Mouse (Mus musculus) ES-E14 (cell line): ENCODE measurements around the gene Itga6. TPM values are rescaled to one million over a fixed set of nuclear protein-coding genes. Genes with fewer than 3 reads are reported as not detected.

Experiments
- DNase-seq: peaks from one replicate; pipeline ENCODE4 v3.0.0-alpha.2; 2013; ENCODE audit warnings: low read depth, low spot score
- H3K27ac ChIP-seq: 2 replicates; pipeline ENCODE4 v1.5.1; 2012; ENCODE audit warnings: low read depth, mild to moderate bottlenecking, low read length, moderate library complexity, mixed read lengths; ENCODE audit not compliant: poor library complexity, insufficient read depth, severe bottlenecking
- H3K36me3 ChIP-seq: 2 replicates; pipeline ENCODE4 v1.6.1; 2012; ENCODE audit warnings: mild to moderate bottlenecking, low read length, moderate library complexity, mixed read lengths; ENCODE audit not compliant: control insufficient read depth, poor library complexity, insufficient read depth, severe bottlenecking
- H3K4me1 ChIP-seq, 2 experiments: fragments of 150-350 bp in 1 of 2; sonication (generic) in 1 of 2; 2 replicates each; pipeline ENCODE4 v1.6.1; 2012; ENCODE audit warnings: low read length in 2 of 2, mild to moderate bottlenecking in 1 of 2, mixed read lengths in 1 of 2; ENCODE audit not compliant: control insufficient read depth in 2 of 2, insufficient read depth in 2 of 2, poor library complexity in 1 of 2
- H3K4me3 ChIP-seq, 2 experiments: fragments of 150-350 bp in 1 of 2; sonication (generic) in 1 of 2; 2 replicates each; pipeline ENCODE4 v1.5.1; 2012; ENCODE audit warnings: low read length in 2 of 2, low read depth in 1 of 2, mild to moderate bottlenecking in 1 of 2, mixed read lengths in 1 of 2; ENCODE audit not compliant: insufficient read depth in 1 of 2, poor library complexity in 1 of 2, severe bottlenecking in 1 of 2
- H3K9ac ChIP-seq: 2 replicates; pipeline ENCODE4 v1.6.1; 2012; ENCODE audit warnings: low read depth, mild to moderate bottlenecking, low read length, mixed read lengths; ENCODE audit not compliant: poor library complexity, insufficient read depth, severe bottlenecking
- H3K9me3 ChIP-seq: fragments of 150-350 bp; sonication (generic); 2 replicates; pipeline ENCODE4 v1.6.1; 2012; ENCODE audit warnings: low read depth, mild to moderate bottlenecking, low read length; ENCODE audit not compliant: control insufficient read depth, insufficient read depth
- CHD2 ChIP-seq: IDR thresholded peaks from 2 replicates; pipeline ENCODE4 v1.6.1; 2014; ENCODE audit warnings: mild to moderate bottlenecking, low read depth, low read length, inconsistent platforms
- HCFC1 ChIP-seq: IDR thresholded peaks from 2 replicates; pipeline ENCODE4 v1.6.1; 2012; ENCODE audit warnings: low read length, inconsistent platforms, borderline replicate concordance; ENCODE audit not compliant: insufficient read depth
- MAFK ChIP-seq: IDR thresholded peaks from 2 replicates; pipeline ENCODE4 v1.6.1; 2014; ENCODE audit warnings: mild to moderate bottlenecking, low read depth, low read length, inconsistent platforms; ENCODE audit not compliant: insufficient read depth
- ZC3H11A ChIP-seq: IDR thresholded peaks from 2 replicates; pipeline ENCODE4 v1.6.1; 2012; ENCODE audit warnings: low read depth, mild to moderate bottlenecking, inconsistent platforms, low read length, borderline replicate concordance
- ZNF384 ChIP-seq: IDR thresholded peaks from 2 replicates; pipeline ENCODE4 v1.6.1; 2012; ENCODE audit warnings: low read depth, low read length, inconsistent platforms
- in situ Hi-C, 2 experiments: fragments of 600-800 bp; cut with MboI; formaldehyde crosslinking; loops; one replicate each; pipeline ENCODE4 v1.15.1; 2025; ENCODE audit warnings: low sequenced_read_pairs in 2 of 2, inconsistent platforms in 1 of 2; ENCODE audit not compliant: unreplicated experiment in 2 of 2
- total RNA-seq: library from RNA; depleted of rRNA; stranded (reverse); fragments of 300-350 nt; gene quantifications from 2 replicates; pipeline ENCODE4 v1.2.3, GENCODE M21; 2012

The Itga6 gene
- total RNA-seq, 1 experiment: 169 TPM

DNA sequence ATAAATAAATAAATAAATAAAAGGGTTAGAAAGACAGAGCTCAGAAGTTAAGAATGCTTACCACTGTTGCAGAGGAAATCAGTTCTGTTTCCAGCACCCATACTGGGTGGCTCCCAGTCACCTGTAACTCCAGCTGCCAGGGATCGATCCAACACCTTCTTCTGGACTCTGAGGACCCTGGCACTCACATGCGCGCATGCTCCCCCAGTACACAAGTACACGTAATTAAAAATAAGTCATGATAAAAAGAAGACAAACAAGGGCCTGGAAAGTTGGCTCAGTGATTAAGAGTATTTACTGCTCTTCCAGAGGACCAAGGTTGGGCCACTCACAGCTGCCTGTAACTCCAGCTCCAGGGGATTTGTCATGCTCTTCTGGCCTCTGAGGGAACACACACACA, 132.4 kb downstream of the Itga6 start:
- Histone ChIP-seq H3K9me3 (no peaks in the 10 kb centered on the region), H3K4me3 (no peak overlapping the region), H3K36me3 (peaks cover 33% of the 10 kb centered on the region), H3K27ac (no peak overlapping the region), H3K4me1 (peaks cover 6 to 9% of the 10 kb centered on the region in 2 experiments), H3K9ac (no peak overlapping the region)
- in situ Hi-C loops: no loop called here
- DNase-seq: no peak
- TF ChIP-seq HCFC1: no peak
- no peak for TF ChIP-seq ZC3H11A
- no peak for TF ChIP-seq ZNF384
- TF ChIP-seq MAFK: no peak
- TF ChIP-seq CHD2: no peak

DNA sequence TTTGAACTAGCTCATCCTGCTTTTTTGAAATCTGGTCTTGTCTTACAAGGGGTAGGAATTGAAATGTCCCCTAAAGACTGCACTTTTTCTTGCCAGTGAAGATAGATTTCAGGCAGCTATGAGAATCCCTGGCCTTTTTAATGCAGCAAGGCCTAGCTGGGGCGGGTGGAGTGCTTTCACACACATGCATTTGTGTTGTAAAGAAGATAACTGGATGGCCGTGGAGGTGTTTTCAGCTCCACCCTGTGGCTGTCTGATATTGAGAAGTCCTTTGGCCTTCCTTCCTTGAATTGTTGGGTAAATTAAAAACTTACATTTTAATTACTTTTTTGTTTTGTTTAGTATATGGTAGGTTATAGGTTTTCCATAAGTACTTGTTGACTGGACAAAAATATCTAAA, 133.0 kb downstream of the Itga6 start:
- H3K27ac ChIP-seq: no peak overlapping the region

DNA sequence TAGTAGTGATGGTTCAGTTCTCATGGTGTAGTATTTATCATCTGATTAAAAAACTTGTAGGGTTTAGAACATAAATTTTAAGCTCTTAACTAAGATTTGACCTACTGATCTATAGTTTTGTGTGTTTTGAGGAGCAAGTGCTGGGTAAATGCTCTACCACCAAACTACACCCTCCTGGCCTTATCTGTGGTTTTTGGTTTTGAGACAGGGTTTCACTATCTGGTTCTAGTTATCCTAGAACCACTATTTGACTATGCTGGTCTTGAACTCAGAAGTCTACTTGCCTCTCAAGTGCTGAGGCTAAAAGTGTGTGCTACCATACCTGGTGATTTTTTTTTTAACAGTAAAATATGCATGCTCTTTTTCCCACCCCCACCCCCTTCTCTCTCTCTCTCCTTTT, 133.5 kb downstream of the Itga6 start:
- Histone ChIP-seq H3K36me3 (peaks cover 43% of the 10 kb centered on the region), H3K4me1 (peaks cover 6 to 9% of the 10 kb centered on the region in 2 experiments), H3K4me3 (no peak overlapping the region), H3K27ac (no peak overlapping the region), H3K9ac (no peak overlapping the region), H3K9me3 (no peaks in the 10 kb centered on the region)
- DNase-seq: no peak
- no peak for TF ChIP-seq ZC3H11A
- TF ChIP-seq ZNF384: 0 out of 2 replicates have a peak, but pooled peaks have one; percentile 2
- in situ Hi-C loops: no loop called here

More for the DNA sequence above, 133.0 kb downstream of the Itga6 start:
- no peak overlapping the region for H3K4me3 ChIP-seq
- in situ Hi-C loops: no loop called here
- DNase-seq: no peak
- peaks cover 6 to 9% of the 10 kb centered on the region in 2 experiments for H3K4me1 ChIP-seq
- TF ChIP-seq ZC3H11A (no peak), CHD2 (no peak), ZNF384 (no peak), HCFC1 (no peak), MAFK (no peak)
- H3K9me3 ChIP-seq: no peaks in the 10 kb centered on the region
- H3K9ac ChIP-seq: no peak overlapping the region
- peaks cover 38% of the 10 kb centered on the region for H3K36me3 ChIP-seq

DNA sequence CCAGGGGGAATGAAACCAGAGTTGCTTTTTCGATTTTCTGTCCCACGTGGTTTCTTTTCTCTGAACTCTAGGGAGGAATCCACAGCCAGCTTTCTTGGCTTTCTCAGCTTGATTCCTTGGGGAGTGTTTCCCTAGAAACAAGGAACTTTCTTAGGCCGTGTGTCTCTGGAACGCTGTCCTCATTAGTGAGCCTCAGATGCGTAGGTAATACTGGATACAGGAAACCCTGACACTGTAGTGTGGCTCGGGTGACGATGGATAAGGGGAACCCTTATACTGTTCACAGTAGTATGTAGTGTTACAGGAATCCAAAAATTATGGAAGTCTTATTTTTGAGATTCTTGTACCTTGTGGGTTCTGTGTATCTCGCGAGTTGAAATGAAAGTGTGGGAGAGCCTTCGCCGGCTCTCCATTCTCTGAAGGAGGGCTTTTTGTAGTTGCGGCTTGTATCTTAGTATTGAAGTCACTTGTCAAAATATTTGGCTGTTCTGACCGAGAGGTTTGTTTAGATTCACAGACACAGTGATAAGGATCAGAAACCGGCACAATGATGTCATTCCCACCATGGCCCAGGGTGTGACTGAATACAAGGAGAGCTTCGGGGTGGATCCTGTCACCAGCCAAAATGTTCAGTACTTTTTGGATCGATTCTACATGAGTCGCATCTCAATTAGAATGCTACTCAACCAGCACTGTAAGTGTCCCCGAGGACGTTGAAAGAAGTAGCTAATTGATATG, 137.7 kb downstream of the Itga6 start:
- Histone ChIP-seq H3K4me3 (no peak overlapping the region), H3K9ac (no peak overlapping the region), H3K27ac (no peak overlapping the region), H3K36me3 (peaks cover 46% of the 10 kb centered on the region), H3K9me3 (no peaks in the 10 kb centered on the region), H3K4me1 (peaks cover 0 to 3% of the 10 kb centered on the region in 2 experiments; a peak in 2 of 4 replicates)
- no peak for TF ChIP-seq ZNF384
- no peak for TF ChIP-seq ZC3H11A
- no peak for TF ChIP-seq MAFK
- no peak for TF ChIP-seq HCFC1
- TF ChIP-seq CHD2: no peak
- no peak for DNase-seq
- in situ Hi-C loops: no loop called here

DNA sequence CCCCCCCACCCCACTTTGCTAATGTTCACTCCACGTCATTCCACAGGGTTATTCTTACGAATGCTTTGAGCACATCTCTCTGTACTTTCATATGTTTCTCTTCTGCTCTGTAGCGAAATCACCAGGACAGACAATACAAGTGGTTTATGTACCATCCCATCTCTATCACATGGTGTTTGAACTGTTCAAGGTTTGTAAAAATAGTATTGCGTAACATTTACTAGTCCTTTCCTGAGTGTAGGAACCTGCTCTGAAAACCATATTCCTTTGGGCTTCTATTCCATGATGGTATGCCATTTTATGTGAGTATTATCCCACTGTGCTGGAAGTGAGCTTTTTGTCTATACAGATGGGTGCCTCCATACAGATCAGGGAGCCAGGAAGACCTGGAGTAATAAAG, 141.9 kb downstream of the Itga6 start:
- no peak for DNase-seq
- no peaks in the 10 kb centered on the region for H3K9me3 ChIP-seq
- H3K4me3 ChIP-seq: no peak overlapping the region
- peaks cover 54% of the 10 kb centered on the region for H3K36me3 ChIP-seq
- in situ Hi-C loops: no loop called here
- H3K9ac ChIP-seq: no peak overlapping the region
- no peak for TF ChIP-seq HCFC1
- no peak for TF ChIP-seq ZNF384
- no peak for TF ChIP-seq ZC3H11A
- no peak for TF ChIP-seq MAFK
- TF ChIP-seq CHD2: no peak
- no peak overlapping the region for H3K27ac ChIP-seq
- H3K4me1 ChIP-seq: no peaks in the 10 kb centered on the region; a peak in 1 of 4 replicates
